Mouse (Mus musculus) adipocyte (in vitro differentiated cells): ENCODE measurements around the gene Hnrnpu.
"Not testable (repeated sequence)": the region's sequence is repeated elsewhere in the genome, so short reads cannot be mapped to it uniquely, and the experiment has no call there.

Experiments used
- DNase-seq: peaks from one replicate; pipeline ENCODE4 v3.0.0-alpha.2; 2016; ENCODE audit warnings: low spot score

Hnrnpu gene

DNA sequence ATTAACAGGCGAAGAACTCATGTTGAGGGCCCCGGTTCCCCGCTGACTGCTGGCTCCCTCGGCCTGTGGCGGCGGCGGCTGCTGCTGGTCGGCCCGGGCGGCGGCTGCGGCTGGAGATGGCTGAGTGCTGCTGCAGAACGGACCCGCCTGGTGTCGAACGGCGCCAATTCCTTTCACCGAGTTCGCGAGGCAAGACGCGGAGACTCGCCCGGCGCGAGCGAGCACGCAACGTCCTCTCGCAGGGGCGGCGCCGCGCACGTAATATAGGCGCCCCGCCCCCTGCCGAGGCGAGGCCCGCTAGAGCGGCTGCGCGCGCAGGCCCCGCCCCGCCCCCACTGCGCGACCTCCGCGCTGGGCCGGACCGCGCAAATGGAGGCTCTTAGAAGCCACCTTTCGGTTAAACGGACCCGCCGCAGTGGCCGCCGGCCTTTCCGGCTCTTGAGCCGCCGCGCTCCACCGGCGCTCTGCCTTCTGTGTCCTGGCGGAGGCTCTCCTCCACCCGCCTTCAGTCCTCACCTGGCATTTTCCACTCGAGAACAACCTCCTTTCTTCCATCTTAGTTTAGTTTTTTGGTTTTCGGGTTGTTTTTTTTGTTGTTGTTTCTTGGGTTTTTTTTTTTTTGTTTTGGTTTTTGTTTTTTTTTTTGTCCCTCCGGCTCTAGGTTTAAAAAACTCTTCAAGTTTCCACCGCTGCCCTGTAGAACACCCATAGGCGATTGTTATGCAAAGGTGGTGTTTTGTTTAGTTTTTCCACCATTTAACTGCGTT lies at the start of gene Hnrnpu:
TSS of gene Hnrnpu (minus strand) at position 247 of the 767 bp plus-strand sequence.
- peak; percentile 95 for DNase-seq

- DNase-seq: peak; percentile 64
Measured at GRCm38 (mm10) chr1:178382165-178382564, 44.6 kb upstream of the Hnrnpu start.

DNA sequence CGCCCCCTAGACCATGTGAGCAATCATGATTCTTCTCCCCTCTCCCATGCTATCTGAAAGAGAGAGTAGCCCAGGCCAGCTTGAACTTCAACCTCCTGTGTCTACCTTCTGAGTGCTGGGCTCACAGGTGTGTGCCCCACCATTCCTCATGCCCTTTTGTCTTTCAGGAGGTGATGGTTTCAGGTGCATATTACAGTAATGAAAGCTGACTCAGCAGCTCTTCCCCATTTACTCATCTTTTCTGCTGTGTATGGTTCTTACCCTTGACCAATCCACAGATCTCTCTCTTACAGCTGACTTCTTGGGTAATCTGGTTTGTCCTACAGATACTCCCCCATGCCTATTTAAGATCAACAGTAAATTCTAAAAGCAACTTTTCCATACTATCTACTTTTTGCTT lies 41.6 kb upstream of the Hnrnpu start:
- DNase-seq: no peak

DNA sequence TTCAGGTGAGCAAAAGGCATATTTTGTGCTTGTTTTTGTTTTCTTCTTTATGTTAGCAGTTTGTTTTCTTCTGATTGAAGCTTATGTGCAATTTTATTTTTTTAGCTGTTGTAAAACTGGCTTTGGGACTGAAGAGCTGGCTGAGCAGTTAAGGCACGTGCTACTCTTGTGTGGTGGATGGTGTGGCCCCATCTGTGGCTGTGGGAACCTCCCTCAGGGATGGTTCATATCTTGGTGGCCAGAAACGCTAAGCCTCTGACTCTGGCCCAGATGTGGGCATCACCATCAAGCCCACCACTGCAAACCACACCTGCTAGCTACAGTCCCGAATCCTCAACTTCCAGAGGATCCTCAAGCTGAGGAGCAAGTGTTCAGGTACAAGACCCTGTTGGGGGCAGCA lies 40.5 kb upstream of the Hnrnpu start:
- no peak for DNase-seq

DNA sequence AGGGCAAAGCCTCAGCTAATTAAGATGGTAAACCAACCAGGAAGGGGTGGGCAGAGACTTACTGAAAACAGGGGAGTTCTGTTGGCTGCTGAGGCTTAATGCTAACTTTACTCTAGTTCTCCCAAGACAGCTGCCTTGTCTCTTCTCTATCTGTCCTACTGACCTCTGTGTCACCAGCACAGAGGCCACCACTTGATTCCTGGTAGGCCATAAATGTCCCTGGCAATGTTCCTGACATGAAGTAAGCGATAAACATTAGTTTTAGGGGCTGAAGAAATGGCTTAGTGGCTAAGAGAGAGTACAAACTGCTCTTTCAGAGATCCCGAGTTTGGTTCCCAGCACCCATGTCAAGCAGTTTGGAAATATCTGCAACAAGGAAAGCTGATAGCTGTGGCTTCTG lies 39.3 kb upstream of the Hnrnpu start:
- peak; percentile 78 for DNase-seq

GRCm38 (mm10) chr1:178376061-178376460 lies 38.5 kb upstream of the Hnrnpu start:
- no peak for DNase-seq

DNA sequence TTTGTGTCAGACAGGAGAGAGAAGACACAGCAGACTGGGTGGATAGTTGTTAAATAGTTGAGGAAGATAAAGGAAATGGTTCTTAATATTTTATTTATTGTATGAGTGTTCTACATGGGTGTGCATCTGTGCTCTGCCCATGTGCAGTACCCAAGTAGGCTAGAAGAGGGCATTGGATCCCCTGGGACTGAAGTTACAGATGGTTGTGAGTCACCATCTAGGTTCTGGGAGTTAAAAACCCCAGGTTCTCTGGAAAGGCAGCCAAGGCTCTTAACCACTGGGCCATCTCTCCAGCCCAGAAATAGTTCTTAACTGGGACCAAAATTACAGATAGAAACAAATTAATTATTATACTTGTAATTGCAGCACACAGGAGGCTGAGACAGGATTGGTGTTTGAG lies 37.8 kb upstream of the Hnrnpu start:
- peak; percentile 48 for DNase-seq

DNA sequence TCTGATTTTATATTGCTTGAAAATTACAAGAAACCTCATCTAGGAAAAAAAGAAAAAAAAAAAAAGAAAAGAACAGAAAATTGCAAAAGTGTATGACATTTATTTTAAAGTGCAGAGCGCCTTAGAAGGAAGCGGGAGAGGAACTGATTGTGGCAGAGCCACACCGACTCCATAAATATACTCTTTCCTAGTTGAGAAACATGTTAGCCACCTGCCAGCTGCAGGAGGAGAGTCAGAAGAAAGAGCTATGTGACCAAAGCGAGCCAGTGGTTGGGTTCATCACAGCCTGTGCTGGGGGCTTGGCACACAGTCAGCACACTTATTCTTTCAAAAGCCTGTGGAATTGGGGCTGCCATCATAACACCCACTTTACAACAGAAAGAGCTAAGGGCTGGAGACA lies 35.1 kb upstream of the Hnrnpu start:
- no peak for DNase-seq

- peak; percentile 93 for DNase-seq
Measured at GRCm38 (mm10) chr1:178369272-178369651, 31.7 kb upstream of the Hnrnpu start.

DNA sequence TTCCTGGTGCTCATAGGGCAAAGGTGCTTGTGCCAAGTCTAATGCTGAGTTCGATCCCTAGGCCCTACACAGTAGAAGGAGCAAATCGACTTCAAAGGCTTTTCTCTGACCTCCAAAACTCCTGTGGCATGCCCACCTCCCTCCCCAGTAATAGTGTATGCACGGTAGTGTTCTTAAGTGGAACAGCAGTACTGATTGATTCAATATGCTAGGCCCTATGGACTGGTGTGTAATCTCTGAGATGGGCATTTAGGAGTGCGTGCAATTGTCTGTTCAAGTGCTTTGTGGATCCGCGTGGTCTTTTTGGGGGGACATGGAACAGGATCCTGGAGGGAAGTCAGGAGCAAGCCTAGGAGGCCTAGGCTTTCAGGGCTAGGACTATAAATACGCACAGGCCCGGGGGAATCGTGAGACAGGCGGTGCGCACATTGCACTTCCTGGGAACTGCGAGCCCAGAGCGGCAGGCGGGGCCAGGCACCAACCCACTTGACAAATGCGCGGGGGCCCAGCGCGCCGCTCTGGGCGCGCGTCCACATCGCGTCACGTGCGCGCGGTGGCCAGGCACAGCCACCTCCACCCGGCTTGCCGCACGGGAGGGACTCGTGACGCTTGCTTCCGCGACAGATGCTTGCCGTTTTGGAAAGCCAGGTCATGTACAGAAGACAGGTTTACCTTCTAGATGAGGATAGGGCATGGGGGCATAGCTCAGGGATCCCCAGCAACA lies 31.1 kb upstream of the Hnrnpu start:
- peak; percentile 92 for DNase-seq

DNA sequence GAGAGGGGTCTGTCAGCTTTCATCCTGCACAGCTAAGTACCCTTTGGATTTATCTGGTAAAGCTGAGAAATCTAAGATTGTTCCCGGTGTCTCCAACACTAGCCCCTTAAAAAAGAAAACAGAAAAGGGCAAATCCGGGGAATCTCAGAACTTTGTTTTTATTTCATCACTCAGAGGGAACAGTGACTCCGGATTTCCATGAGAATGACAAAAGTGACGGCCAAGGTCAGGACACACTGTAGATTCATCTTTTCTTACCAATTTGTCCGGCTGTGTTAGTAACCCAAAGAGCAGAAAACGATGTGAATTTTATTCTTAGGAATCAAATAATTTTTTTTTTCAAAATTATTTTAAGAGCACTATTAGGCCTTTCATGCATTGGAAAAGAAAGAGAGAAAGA lies 30.5 kb upstream of the Hnrnpu start:
- no peak for DNase-seq

DNA sequence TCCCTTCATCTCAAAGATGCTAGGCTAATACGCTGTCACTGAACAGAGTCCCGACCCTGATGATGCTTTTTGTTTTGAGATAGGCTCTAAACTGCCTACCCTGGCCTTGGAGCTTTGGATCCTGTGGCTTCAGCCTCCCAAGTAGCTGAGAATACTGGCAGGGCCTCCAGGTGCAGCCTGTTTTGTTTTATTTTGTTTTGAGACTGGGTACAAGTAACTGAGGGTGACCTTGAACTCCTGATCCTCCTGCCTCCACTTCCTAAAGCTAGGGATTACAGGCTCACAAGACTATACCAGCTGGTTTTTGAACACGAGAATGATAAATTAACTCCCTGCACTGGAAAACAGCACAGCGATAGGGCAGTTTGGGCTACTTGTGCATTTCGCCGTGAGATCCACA lies 27.6 kb upstream of the Hnrnpu start:
- DNase-seq: no peak

DNA sequence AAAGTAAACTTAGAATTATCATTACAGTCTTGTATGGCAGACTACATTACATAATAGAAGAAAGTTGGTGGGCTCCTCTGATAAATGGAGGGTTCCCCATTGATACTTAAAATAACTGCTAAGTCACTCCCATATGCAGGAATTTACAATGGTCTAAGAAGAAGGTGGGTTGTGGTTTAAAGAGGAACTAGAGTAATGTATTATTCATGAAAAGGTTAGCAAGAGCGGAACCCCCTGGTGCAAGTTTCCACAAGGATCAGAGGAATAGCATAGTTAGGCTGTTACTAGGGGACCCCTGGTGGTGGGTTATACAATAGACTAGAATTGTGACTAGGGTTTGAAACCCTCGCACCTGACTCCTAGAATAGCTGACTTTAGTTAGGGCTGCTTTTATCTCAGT lies 23.1 kb upstream of the Hnrnpu start:
- no peak for DNase-seq

DNA sequence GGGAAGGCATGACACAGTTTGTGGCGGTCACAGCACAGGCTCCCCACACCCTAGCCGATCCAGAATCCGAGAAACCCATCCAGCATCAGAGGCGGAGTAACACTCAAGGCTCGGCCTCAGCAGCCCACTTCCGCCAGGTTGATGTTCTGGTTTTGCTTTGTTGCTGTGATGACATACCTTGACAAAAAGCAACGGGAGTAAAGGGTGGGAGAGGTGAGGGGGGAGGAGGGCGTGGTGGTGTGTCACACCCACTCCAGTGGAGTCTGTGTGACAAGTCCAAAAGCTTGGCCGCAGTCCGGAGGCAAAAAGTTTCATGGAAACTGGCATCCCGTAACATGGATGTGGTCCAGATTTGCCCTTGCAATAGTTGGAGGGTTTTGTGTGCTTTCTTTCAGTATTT lies 22.7 kb upstream of the Hnrnpu start:
- no peak for DNase-seq

GRCm38 (mm10) chr1:178357776-178358710 lies 20.4 kb upstream of the Hnrnpu start:
- no peak for DNase-seq

DNA sequence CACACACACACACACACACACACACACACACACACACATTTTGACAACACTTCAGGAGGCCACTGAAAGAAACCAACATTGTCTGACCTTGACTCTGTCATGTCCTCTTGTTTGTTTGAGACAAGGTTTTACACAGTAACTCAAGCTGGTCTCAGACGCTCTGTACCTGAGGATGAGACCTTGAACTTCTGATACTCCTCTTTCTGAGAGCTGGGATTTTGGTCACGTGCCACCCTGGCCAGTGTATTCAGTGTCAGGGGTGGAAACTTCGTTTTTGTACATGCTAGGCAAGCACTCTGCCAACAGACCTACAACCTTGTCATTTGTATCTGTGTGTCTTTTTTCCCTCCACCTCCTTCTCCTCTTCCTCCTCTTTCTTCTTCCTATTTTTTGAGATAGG lies 17.0 kb upstream of the Hnrnpu start:
- no peak for DNase-seq

- no peak for DNase-seq
Measured at GRCm38 (mm10) chr1:178351643-178352042, 14.0 kb upstream of the Hnrnpu start.

DNA sequence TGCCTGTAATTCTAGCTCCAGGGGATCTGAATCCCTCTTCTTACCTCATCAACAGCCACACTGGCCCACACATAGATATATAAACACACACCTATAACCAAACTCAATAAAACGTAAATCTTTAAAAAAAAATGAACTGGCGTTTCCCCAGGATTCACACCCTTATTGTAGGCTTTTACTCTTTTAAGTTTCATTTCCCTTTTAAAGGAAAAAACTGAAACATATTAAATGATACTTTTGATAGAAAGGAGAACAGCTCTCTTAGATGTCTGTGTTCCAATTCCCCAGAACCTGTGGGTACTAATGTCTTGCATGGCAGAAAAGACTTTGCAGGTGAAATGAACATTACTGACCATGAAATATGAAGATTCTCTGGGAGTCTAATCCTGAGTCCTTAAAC lies 13.2 kb upstream of the Hnrnpu start:
- no peak for DNase-seq

DNA sequence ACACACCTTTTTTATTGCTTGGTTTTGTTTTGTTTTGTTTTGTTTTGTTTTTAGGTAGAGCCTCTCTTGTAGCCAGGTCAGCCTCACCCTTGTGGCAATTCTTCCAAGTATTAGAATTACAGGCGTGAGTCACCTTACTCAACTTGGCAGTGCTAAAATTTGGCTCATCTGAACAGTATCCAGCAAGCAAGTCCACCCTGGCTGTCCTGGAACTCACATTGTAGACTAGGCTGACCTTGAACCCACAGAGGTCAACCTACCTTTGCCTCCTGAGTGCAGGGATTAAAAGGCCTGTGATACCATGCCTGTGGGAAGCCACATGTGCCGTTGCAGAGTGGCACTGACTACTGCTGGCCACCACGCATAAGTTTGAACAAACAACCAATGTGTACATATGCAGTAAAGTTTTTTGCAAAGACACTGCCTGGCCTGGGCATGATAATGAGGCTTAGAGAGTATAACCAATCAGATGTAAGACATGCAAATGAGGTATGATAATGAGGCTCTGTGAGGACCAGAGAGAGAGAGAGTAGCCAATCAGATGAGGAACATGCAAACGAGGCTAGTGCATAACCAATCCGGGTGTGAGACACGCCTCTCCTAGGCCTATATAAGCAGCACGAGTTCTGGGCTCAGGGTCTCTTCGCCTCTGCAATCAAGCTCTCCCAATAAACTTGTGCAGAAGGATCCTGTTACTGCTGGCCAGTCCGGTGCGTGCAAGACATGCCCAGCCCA lies 6.6 kb upstream of the Hnrnpu start:
- DNase-seq: not testable (repeated sequence)

DNA sequence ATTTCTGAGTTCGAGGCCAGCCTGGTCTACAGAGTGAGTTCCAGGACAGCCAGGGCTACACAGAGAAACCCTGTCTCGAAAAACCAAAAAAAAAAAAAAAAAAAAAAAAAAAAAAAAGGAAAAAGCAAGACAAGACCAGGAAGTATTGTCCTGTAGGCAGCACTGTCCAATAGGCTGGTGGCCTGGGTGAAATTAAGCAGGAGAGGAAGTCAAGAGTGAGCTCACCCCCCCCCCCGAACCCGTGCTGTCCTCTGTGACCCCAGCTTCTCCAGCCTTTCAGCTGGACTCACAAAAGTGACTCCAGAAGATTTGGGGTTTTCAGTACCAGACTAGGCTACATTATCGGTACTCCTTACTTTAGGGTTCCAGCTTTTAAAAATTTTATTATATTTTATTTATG lies 5.0 kb upstream of the Hnrnpu start:
- no peak for DNase-seq

DNA sequence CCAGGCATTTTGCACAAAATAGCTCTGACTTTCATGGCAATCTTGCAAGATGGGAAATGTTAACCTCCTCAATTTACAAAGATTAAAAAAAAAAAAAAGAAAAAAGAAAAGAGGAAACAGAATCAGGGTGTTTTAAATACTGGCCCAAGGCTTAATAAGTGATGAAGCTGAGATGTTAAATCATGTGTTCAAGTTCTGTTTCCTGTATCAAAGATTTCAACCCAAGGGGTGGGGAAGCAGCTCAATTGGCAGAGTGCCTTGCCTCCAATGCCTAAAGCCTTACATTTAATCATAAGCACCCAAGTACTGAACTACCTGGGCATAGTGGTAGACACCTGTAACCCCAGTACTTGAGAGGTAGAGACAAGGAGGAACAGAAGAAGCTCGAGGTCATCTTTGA lies 4.5 kb upstream of the Hnrnpu start:
- no peak for DNase-seq

- no peak for DNase-seq
Measured at GRCm38 (mm10) chr1:178341435-178341834, 3.8 kb upstream of the Hnrnpu start.
